Mouse (Mus musculus): ENCODE results near the gene Cemip2.

The Cemip2 gene

GRCm38 (mm10) chr19:21777171-21777731 lies 891 bp upstream of the Cemip2 start:
- DNase-seq (ENCODE audit: low read depth in 1 of 2, low spot score in 2 of 2), result peak; percentile 52 to 73

DNA sequence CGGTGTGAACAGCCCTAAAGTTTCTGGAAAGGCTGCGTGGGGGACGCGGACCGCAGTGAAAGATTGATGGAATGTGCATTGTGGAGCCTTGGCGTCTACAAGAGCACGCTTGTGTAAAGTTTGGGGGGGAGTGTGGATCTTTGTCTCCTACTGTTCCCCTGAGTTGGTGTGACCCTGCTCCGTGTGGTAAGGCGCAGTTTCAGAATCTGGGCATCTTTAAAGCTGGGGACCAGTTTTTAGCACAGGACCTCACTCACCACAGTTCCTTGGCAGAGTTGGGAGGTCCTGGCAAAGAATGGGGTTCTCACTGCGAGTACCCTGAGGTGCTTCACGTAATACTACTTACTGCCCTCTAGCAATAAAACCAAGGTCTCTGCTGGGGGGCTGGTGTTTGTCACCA lies 964 bp downstream of the Cemip2 start:
- DNase-seq (ENCODE audit: low read depth in 1 of 2, low spot score in 2 of 2), result no peak

DNA sequence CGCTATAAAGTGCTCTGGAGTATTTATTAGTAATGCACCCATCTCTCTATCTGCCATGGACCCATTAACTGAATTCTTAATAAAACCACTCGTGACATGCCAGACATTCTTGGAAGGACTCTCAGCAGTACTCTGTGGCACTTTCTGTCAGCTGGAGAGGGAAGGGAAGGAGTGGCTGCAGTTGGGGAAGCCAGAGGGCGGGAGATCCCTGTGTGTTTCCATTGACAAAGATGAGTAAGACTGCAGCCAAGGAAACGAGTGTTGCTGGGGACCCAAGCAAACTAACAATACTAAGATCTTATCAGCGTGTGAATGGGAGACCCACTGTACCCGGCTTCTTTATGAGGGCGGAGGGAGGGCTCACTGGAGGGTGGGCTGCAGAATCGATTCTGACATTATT lies 2.5 kb downstream of the Cemip2 start:
- DNase-seq (ENCODE audit: low read depth in 1 of 2, low spot score in 2 of 2), result no peak

- no peak for DNase-seq (ENCODE audit: low read depth in 1 of 2, low spot score in 2 of 2)
Observed at GRCm38 (mm10) chr19:21781066-21781786, 3.1 kb downstream of the Cemip2 start.

DNA sequence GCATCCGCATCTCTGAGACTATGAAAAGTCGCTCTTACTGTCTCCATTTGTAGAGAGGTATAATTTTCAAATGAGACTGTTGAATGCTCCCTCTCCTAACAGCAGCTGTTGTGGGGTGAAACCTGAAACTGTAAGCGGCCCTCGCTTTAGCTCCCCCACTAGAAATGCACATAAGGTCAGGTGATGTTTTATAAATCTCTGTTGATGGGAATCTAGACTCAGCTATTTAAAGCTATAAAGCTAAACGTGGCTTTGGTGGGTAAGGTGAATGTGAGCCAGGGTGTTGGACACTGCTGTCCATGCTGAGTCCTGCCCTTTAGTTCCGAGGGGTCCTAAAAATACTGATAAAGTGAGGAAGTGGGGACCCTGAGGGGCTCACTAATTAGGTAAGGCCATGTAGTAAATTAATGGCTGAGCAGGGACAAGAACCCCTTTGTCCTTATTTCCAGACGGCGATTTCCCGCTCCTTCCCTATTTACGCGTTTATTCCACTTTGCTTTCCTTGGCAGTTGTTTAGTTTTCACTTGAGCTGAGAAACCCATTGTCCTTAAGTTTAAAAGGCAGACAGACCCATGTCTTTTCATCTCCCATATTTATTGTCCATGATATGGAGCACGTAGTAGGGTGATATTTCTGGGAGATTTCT lies 3.8 kb downstream of the Cemip2 start:
- DNase-seq (ENCODE audit: low read depth in 1 of 2, low spot score in 2 of 2), result no peak

DNA sequence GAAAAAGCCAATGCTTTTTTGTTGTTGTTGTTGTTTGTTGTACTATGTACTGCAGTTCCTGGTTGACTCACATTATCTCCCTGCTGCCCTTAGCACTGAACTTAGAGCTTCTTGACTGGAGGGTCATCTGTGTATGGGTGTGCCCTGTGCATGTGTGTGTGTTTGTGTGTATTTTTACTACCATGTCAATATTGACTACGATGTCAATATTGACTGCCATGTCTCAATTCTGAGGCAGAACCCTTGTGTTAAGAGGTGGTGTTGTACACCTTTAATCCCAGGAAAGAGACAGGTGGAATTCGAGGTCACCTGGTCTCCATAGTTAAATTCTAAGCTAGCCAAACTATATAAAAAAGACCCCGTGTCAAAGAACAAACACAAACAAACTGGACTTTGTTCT lies 5.6 kb downstream of the Cemip2 start:
- DNase-seq (ENCODE audit: low read depth in 1 of 2, low spot score in 2 of 2), result no peak

DNA sequence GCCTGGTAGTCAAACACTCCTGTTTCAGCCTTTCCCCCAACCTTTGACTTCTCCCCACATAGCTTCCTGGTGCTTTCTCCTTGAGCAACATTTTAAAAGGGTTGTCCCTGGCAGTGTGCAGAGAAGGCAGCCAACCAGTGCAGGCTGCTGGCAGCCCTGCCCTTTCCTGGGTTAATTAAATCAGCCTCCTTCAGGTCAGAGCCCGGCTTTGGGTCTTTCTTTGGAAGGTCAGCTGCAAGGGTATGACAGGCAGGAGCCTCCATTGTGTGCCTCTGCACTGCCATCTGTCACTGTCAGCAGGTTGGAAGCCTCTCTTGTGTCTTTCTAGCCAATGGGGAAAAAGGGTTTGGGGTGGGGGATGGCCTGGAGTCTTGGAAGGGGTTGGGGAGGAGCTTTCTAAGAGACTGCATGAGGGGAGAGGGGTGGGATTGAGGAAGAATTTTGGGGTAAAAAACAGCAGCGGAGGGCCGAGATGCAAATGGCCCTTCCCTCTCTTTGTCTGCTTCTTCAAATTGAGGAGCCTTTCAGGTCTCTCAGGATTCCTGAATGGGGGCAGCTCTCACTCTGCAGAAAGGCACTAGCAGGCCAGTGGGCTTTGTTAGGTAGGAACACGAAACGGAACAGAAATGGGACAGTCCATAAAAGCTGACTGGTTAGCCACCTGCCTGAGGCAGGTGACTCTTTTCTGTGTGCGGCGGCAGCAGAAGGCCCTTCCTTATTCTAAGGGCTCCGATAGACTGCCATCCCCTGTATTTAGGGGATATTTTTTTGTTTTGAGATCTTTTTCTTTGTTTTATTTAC lies 6.4 kb downstream of the Cemip2 start:
- DNase-seq (ENCODE audit: low read depth in 1 of 2, low spot score in 2 of 2), result no peak

GRCm38 (mm10) chr19:21785132-21785528 lies 7.0 kb downstream of the Cemip2 start:
- no peak for DNase-seq (ENCODE audit: low read depth in 1 of 2, low spot score in 2 of 2)

GRCm38 (mm10) chr19:21787004-21787480 lies 8.9 kb downstream of the Cemip2 start:
- DNase-seq (ENCODE audit: low read depth in 1 of 2, low spot score in 2 of 2), result no peak

DNA sequence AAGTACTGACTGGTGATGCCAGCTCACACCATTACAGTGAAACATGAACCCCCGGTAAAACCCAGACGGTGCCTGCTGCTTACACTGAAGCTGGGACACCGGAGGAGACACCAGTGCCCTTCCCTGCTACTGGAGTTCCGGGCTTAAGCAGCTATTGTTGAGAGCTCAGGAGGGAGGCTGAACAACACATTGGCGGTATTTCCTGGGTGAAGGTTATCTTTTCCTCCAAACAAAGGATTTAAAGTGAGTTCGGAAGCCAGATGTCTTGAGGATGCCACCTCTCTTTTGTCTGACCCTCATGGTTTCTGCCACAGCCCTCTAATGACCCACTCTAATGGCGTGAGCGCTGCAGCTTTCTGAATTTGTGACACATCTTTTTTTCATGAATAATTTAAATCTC lies 10.9 kb downstream of the Cemip2 start:
- no peak for DNase-seq (ENCODE audit: low read depth in 1 of 2, low spot score in 2 of 2)

DNA sequence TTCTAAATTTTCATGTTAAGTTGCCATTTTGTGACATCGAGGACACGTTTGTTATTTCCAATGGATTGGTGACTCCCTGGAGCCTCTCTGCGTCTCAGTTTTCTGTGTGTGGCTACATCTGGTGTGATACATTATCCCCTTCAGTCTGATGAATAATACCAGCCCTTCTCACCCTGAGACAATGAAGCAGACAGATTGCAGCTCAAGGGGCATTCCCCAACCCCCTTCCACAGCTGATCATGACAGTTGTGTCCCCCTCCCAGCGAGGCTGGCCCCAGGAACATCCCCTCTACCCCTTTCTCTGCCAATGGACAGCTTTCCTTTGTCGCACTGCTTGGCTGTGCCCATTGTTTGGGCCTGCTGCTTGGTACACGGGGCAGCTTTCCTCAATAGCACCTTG lies 11.5 kb downstream of the Cemip2 start:
- DNase-seq (ENCODE audit: low read depth in 1 of 2, low spot score in 2 of 2), result no peak

GRCm38 (mm10) chr19:21791386-21791785 lies 13.2 kb downstream of the Cemip2 start:
- DNase-seq (ENCODE audit: low read depth in 1 of 2, low spot score in 2 of 2), result no peak

GRCm38 (mm10) chr19:21791826-21792225 lies 13.7 kb downstream of the Cemip2 start:
- no peak for DNase-seq (ENCODE audit: low read depth in 1 of 2, low spot score in 2 of 2)

- no peak for DNase-seq (ENCODE audit: low read depth in 1 of 2, low spot score in 2 of 2)
Observed at GRCm38 (mm10) chr19:21792587-21793175, 14.5 kb downstream of the Cemip2 start.

DNA sequence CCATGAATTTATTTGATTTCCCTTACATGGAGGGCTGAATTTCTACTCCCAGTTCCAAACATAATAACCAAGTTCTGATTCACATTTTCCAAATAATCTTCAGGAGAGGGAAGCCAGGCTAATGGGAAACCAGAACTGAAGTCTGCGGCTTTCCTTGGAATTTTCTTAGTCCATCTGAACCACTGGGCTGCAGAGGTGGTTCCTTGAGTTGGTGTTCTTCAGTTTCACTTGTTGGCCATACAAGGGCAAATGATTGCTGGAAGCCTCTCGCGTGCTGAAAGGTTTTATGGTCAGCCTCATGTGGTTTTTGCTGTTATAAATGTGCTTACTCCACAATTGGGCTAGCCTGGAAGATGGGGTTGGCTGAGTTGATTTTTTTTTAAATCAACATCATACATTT lies 16.4 kb downstream of the Cemip2 start:
- DNase-seq (ENCODE audit: low read depth in 1 of 2, low spot score in 2 of 2), result no peak

GRCm38 (mm10) chr19:21796333-21796732 lies 18.2 kb downstream of the Cemip2 start:
- DNase-seq (ENCODE audit: low read depth in 1 of 2, low spot score in 2 of 2), result no peak

- DNase-seq (ENCODE audit: low read depth in 1 of 2, low spot score in 2 of 2), result no peak
Observed at GRCm38 (mm10) chr19:21798700-21799099, 20.6 kb downstream of the Cemip2 start.

DNA sequence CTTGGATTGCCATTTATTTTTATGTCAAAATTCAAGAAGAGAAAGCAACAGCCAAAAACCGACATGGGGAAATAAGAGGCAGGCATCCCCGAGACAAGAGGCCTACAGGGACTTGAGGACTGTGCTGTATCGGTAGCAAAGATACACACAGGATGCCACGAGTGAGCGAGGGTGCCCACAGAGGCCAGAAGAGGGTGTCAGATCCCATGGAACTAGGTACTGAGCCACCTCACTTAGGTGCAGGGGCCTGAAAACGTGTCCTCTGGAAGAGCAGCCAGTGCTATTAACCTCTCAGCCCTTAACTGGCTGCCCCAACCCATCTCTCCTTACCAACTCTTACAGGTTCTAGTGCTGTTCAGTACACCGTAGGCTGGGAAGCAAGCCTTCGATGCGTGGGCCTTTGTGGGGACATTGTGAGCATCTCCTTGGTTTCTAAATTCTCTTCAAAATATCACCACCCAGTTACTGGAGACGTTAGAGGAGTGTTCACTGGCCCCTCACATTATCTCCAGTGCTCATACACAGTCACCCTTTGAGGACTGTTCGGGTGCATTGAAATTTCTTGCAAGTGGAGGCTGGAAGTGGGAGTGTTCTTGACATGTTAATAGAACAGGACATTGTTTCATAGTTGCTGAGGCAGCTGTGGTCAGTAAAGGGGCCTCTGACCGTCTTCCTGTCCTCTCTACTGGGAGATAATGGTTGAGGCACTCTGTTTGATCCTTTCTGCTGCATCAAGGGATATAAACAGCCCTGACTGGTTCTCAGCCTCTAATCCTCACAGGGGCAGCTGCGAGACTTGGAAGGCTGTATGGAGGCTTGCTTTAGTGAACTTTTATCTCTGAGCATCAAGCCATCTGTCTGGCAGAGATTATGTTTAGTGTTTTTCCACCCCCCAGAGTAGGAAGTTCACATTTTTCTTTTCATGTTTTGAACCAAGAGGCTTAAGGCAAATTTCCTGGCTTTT lies 21.6 kb downstream of the Cemip2 start:
- no peak for DNase-seq (ENCODE audit: low read depth in 1 of 2, low spot score in 2 of 2)

- no peak for DNase-seq (ENCODE audit: low read depth in 1 of 2, low spot score in 2 of 2)
Observed at GRCm38 (mm10) chr19:21804488-21804887, 26.3 kb downstream of the Cemip2 start.

- DNase-seq (ENCODE audit: low read depth in 1 of 2, low spot score in 2 of 2), result no peak
Observed at GRCm38 (mm10) chr19:21805305-21805704, 27.2 kb downstream of the Cemip2 start.
